Mouse (Mus musculus): Measurements from ENCODE around the gene Gabrd. TPM values are rescaled to one million over a fixed set of nuclear protein-coding genes. Genes with fewer than 3 reads are reported as not detected.

The Gabrd gene
- polyA plus RNA-seq, 1 experiment from 2014 or later = 0.46 TPM

Other genes with a start within 250 kb of the Gabrd start
- 11.1 TPM in 2 replicates for gene Ski, start 175.5 kb downstream of the Gabrd start, polyA plus RNA-seq (2015; fragmentation: Nextera tagmentation; extraction: Ambion mirVana)
- gene Faap20, start 148.3 kb downstream of the Gabrd start, polyA plus RNA-seq (2015; fragmentation: Nextera tagmentation; extraction: Ambion mirVana) = 72.1 and 72.5 TPM in 2 replicates
- gene Prkcz, start 36.8 kb downstream of the Gabrd start, polyA plus RNA-seq (2015; fragmentation: Nextera tagmentation; extraction: Ambion mirVana) = 93.2 and 93.9 TPM in 2 replicates
- 4.5 and 5.0 TPM in 2 replicates for gene Cfap74, start 11.1 kb upstream of the Gabrd start, polyA plus RNA-seq (2015; fragmentation: Nextera tagmentation; extraction: Ambion mirVana)
- 0.34 TPM in 1 of 2 replicates, not detected in the other for gene Tmem52, start 71.0 kb upstream of the Gabrd start, polyA plus RNA-seq (2015; fragmentation: Nextera tagmentation; extraction: Ambion mirVana)
- gene Gnb1, start 93.2 kb upstream of the Gabrd start, polyA plus RNA-seq (2015; fragmentation: Nextera tagmentation; extraction: Ambion mirVana) = 1,017 and 1,097 TPM in 2 replicates
- gene Nadk, start 164.3 kb upstream of the Gabrd start, polyA plus RNA-seq (2015; fragmentation: Nextera tagmentation; extraction: Ambion mirVana) = 80.0 and 88.9 TPM in 2 replicates
- 12.3 and 16.4 TPM in 2 replicates for gene Slc35e2, start 203.3 kb upstream of the Gabrd start, polyA plus RNA-seq (2015; fragmentation: Nextera tagmentation; extraction: Ambion mirVana)
- 50.0 and 54.9 TPM in 2 replicates for gene Cdk11b, start 226.7 kb upstream of the Gabrd start, polyA plus RNA-seq (2015; fragmentation: Nextera tagmentation; extraction: Ambion mirVana)
- not detected in 2 replicates for gene Gm10563, start 247.3 kb upstream of the Gabrd start, polyA plus RNA-seq (2015; fragmentation: Nextera tagmentation; extraction: Ambion mirVana)

Measured in hindbrain, embryonic 16.5 days (tissue).